Mouse (Mus musculus): ENCODE measurements around the gene 1700020A23Rik.
"Not testable (repeated sequence)": the region's sequence is repeated elsewhere in the genome, so short reads cannot be mapped to it uniquely, and the experiment has no call there.

The 1700020A23Rik gene

GRCm38 (mm10) chr2:130404939-130405338, at the start of gene 1700020A23Rik, which contains the start of gene Gm28372:
TSS of gene 1700020A23Rik (plus strand) at chr2:130405259.
TSS of gene Gm28372 (plus strand) at chr2:130405239.
- DNase-seq (ENCODE audit: low spot score), result no peak

GRCm38 (mm10) chr2:130357551-130357950, 47.5 kb upstream of the 1700020A23Rik start:
- no peak for DNase-seq (ENCODE audit: low spot score)

GRCm38 (mm10) chr2:130358852-130359251, 46.2 kb upstream of the 1700020A23Rik start:
- no peak for DNase-seq (ENCODE audit: low spot score)

GRCm38 (mm10) chr2:130362511-130363026, 42.5 kb upstream of the 1700020A23Rik start:
- peak; percentile 31 for DNase-seq (ENCODE audit: low spot score)

DNA sequence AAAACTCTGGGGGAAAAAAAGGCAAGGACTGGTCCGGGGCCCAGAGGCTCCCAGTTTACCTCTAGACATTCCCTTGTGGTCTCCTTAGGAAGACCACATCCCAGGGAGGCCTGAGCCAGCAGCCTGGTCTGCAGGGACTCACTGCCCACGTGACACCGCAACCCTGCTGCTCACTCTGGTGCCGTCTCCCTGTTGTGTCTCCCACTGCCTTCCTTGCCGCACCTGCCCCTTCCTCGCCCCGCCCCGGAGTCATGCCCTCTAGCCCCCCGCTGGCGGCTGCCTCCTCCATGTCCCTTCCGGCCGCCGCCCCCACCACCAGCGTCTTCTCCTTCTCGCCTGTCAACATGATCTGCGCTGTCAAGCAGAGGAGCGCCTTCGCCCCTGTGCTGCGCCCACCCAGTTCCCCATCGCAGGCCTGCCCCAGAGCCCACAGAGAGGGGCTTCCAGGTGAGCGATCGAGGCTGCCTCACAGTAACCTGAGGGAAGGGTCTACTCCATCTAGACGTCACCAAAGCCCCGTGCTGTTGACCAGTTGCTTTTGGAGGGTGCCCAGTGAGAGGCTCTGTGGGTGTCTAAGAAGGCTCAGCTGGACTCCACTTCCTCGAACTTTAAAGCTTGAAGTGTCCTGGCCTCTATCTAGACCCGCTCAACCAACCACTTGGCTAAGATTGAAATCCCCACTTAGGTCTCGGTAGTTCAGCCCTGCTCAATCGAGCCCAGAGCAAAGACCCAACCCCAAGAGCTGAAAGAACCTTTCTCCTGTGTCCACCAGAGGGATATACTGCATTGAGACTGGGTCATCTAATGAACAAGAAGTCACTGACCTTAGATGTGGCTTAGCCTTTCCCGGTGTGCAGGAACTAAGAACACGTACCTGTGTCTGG, 39.6 kb upstream of the 1700020A23Rik start:
- peak; percentile 16 for DNase-seq (ENCODE audit: low spot score)

GRCm38 (mm10) chr2:130367386-130367785, 37.7 kb upstream of the 1700020A23Rik start:
- no peak for DNase-seq (ENCODE audit: low spot score)

GRCm38 (mm10) chr2:130373026-130373425, 32.0 kb upstream of the 1700020A23Rik start:
- DNase-seq (ENCODE audit: low spot score), result not testable (repeated sequence)

- DNase-seq (ENCODE audit: low spot score), result no peak
Measured at GRCm38 (mm10) chr2:130374951-130375350, 30.1 kb upstream of the 1700020A23Rik start.

DNA sequence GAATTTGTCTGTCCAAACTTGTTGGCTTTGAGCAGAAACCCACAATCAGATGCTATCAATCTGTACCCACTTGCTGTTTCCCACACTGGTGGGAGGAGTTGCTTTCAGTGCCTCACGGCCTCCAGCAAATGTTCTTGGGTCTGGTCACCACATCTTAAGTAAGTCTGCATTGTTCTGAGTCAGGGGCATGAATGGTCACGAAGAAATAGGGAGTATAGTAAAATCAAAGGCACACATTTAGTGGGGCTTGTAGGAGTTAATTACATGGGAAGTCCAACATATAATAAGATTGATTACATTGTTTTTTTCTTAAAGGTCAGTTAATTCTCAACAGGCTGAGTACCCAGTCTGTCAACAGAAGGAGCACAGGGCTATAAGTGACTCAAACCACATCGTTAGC, 21.9 kb upstream of the 1700020A23Rik start:
- DNase-seq (ENCODE audit: low spot score), result no peak

GRCm38 (mm10) chr2:130383895-130384294, 21.2 kb upstream of the 1700020A23Rik start:
- DNase-seq (ENCODE audit: low spot score), result no peak

GRCm38 (mm10) chr2:130386212-130386611, 18.8 kb upstream of the 1700020A23Rik start:
- DNase-seq (ENCODE audit: low spot score), result no peak

- no peak for DNase-seq (ENCODE audit: low spot score)
Measured at GRCm38 (mm10) chr2:130388796-130389195, 16.3 kb upstream of the 1700020A23Rik start.

DNA sequence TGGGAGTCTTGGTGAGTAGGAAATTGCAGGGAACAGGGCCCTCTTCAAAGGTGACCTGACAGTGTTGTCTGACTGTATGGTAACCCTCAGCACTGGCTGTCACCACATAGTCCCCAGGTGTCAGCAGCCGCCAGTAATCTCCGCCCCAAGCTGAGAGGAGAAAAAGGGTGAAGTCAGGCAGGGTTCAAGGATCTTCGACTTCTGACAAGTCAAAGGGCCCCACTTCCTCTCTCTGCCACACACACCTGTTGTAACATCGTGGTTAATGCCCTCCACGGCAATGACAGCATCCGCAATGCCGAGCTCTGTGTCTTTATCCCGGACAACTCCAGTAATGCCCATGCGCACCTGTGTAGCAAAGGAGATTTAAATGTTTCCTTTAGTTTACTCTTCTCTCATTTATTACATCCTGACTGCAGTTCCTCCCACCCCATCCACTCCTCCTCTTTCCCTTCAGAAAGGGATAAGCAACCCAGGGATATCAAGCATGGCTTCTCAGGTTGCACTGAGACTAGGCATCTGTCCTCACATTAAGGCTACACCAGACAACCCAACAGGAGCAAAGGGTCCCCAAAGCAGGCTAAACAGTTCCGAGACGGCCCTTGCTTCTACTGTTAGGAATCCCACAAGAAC, 13.9 kb upstream of the 1700020A23Rik start:
- DNase-seq (ENCODE audit: low spot score), result no peak

GRCm38 (mm10) chr2:130392836-130393235, 12.2 kb upstream of the 1700020A23Rik start:
- no peak for DNase-seq (ENCODE audit: low spot score)

DNA sequence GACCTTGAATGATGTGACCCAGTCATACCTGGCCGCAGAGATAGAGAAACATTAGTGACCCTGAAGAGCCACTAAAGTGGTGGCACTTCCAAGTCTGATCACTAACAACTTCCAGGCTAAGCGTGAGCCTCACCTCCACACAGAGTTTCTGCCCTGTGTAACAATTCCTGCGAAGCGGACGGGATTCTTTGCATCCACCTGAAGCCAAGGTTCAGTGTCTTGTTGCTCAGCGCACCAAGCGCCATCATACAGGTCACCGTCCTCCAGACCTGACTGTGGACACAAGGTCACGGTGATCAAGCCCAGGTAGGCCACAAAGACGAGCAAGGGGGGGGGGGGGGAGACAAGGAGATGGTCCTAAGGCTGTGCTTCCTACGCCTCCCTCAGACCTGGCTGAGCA, 9.4 kb upstream of the 1700020A23Rik start:
- no peak for DNase-seq (ENCODE audit: low spot score)

GRCm38 (mm10) chr2:130397186-130397985, 7.7 kb upstream of the 1700020A23Rik start, which contains the start of gene Cpxm1:
TSS of gene Cpxm1 (minus strand) at chr2:130397574.
- DNase-seq (ENCODE audit: low spot score), result peak; percentile 49

DNA sequence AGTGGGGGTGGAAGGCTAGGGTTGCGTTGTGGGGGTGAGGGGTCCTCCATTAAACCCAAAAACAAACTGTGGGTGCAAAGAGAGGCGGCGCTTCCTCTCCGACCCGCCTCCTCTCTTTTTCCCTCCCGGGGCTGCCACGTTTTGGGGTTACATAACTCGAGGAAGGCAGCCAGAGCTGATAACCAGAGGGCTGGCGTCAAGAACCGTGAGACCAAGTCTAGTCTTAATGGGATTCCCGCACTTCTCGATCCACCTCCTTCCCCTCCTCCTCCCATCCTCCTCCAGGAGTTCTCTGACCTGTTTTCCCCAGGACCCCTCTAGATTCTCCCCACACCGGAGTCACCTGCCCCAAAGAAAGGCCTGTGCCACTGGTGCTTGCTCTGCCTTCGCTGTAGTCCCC, 7.0 kb upstream of the 1700020A23Rik start:
- no peak for DNase-seq (ENCODE audit: low spot score)

- no peak for DNase-seq (ENCODE audit: low spot score)
Measured at GRCm38 (mm10) chr2:130400046-130400445, 5.0 kb upstream of the 1700020A23Rik start.

DNA sequence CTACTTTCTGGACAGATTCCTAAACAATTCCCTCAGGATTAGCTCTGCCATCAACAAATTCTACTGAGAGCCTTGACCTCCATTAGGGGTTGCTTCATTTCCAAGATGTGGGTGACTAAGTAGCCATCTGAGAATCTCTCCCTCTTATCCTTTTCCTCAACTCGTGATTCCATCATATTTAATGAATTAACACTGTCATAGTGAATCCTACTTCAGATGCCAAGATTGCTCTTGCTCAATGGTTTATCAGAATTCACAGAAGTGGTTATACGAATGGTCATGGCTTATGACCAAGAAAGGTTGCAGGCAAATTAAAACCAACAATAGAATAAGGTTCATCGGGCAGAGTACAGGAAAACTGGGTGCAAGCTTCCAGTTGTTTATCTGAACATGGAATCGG, 3.2 kb upstream of the 1700020A23Rik start:
- DNase-seq (ENCODE audit: low spot score), result no peak

- DNase-seq (ENCODE audit: low spot score), result no peak
Measured at GRCm38 (mm10) chr2:130406178-130406577, 1.1 kb downstream of the 1700020A23Rik start, which contains the start of gene Tmem239. TSS of gene Tmem239 (plus strand) at chr2:130406478.

DNA sequence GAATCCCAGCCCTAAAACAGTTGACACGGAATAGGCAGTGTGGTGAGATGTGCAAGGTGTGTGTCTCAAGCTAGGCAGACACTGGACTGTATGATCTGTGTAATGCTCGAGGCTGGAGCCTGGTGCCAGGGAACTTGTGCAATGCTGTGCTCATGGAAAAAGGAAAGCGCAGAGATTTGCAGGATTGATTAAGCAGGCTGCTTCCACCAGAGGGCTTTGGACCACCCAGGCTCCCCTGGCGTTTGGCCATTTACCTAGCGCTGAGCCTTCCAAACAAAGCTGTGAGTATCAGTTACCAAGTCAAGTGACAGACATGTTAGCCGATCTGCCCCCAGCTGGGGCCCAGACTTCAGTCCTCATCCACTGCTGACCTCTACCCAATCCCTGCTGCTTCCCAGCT, 3.1 kb downstream of the 1700020A23Rik start:
- no peak for DNase-seq (ENCODE audit: low spot score)

Data from testis, postnatal 14 days (tissue).